Mouse (Mus musculus) embryonic facial prominence, embryonic 10.5 days (tissue): ENCODE measurements around the gene Esrra. TPM values are rescaled to one million over a fixed set of nuclear protein-coding genes. Genes with fewer than 3 reads are reported as not detected.

Experiments
- DNase-seq: peaks from one replicate; pipeline ENCODE4 v3.0.0-alpha.2; 2017; ENCODE audit warnings: low spot score
- H3K27ac ChIP-seq: fragments of 300-500 bp; sonication (generic); replicated peaks from 2 replicates; pipeline ENCODE4 v1.5.1; 2016; ENCODE audit warnings: mild to moderate bottlenecking
- H3K27me3 ChIP-seq: fragments of 300-500 bp; sonication (generic); replicated peaks from 2 replicates; pipeline ENCODE4 v1.6.1; 2016; ENCODE audit warnings: low read depth, mild to moderate bottlenecking; ENCODE audit not compliant: poor library complexity, severe bottlenecking
- H3K36me3 ChIP-seq: fragments of 300-500 bp; sonication (generic); replicated peaks from 2 replicates; pipeline ENCODE4 v1.6.1; 2016; ENCODE audit warnings: mild to moderate bottlenecking, moderate library complexity
- H3K4me1 ChIP-seq: fragments of 300-500 bp; sonication (generic); 2 replicates; pipeline ENCODE4 v1.6.1; 2016
- H3K4me3 ChIP-seq: fragments of 300-500 bp; sonication (generic); 2 replicates; pipeline ENCODE4 v1.5.1; 2016; ENCODE audit warnings: mild to moderate bottlenecking, moderate library complexity
- H3K9me3 ChIP-seq: fragments of 300-500 bp; sonication (generic); 2 replicates; pipeline ENCODE4 v1.6.1; 2016; ENCODE audit warnings: mild to moderate bottlenecking
- WGBS: fragments of 180-500 bp; shearing (Covaris S2); methylation state at CpG from one replicate; pipeline ENCODE4 v1.1.7; 2016; 5-methylcytosine and 5-hydroxymethylcytosine counted together
- polyA plus RNA-seq: library from polyadenylated mRNA; unstranded; fragments of >200 nt; fragmentation: Nextera tagmentation; extraction: Ambion mirVana; gene quantifications from 2 replicates; pipeline ENCODE4 v1.2.1, GENCODE M21; 2016

Esrra gene
- polyA plus RNA-seq, result 7.9 and 8.9 TPM in 2 replicates

DNA sequence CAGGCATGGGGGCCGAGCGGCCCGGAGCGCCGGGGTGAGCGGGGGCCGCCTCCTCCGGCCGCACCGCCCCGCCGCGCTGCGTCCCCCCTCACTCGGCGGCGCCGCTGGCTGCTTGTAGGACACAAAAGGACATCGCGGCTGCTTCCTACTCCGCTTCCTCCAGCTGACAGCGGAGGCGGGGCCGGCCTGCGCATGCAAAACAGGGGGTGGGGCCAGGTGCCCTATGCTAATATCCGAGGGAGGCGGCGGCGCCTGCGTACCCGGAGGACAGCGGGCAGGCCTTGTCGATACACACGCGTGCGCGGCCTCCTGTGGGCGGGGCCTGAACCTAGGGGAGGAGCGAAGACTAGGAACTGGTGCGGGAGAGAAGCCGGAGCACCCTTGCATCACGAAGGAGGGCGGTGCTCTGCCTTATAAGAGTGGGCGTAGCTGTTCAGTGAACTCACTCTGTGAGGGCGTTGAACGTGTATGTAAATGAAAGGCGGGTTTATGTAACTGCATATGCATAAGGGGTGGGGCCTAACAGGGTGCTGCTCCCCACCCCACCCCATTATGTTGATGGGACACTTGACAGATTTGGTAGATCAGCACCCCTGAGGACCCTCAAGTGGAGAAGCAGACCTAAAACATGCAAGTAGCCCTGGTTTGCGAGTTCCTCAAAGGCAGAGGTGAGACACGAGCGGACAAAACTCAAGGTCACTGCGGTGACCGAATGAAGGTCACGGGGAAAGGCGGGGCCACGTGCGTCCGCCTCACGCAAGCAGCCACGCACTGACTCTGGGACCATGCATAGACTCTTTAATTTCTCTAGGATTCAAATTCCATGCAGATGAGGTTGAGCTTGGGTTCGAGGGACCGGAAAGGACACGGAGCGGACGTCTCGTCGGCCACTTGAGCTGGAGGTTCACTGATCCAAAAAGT lies at the start of gene Esrra:
Gene Esrra (minus strand): TSS at position 167 of the 921 bp plus-strand sequence.
- Histone ChIP-seq H3K4me1 (peaks cover 53% of the 10 kb centered on the region), H3K4me3 (peak within 1 kb of the TSS; percentile 82), H3K36me3 (peaks cover 10% of the 10 kb centered on the region; the same call in 1 of the 2 replicates), H3K27ac (peak within 1 kb of the TSS; percentile 91), H3K9me3 (no peaks in the 10 kb centered on the region), H3K27me3 (peaks cover 48% of the 10 kb centered on the region)
- peak; percentile 100 for DNase-seq
- under 1% methylated on average over 66 of the region's 66 CpGs for WGBS

DNA sequence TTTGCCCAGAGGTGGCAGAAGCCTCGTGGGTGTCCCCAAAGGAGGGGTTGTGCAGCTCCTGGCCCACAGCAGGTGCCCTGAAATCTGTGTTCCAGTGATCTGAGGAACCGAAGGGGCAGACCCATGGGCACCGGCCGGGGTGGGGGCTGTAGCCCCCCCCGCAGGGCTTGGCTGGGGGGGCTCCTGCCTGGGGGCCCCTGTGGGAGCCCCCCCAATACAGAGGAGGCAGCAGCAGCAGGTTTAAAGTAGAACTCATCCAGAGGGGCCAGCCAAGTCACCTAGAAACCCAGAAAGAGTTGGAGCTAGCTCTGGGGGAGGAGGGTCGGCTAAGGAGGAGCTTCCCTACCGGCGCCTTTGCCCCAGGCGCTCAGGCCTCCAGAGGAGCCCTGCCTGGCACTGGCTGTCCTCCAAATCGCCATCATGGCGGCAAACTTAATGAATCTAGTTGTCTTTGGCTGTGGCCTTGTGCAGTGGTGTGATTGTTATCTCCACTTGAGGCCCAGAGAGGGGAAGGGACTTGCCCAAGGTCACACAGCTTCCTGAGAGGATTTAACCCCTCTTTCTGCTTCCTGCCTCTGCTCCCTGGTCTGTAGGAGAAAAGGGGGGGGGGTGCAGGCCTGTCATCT lies 49.0 kb upstream of the Esrra start:
- Histone ChIP-seq H3K4me1 (peaks cover 61% of the 10 kb centered on the region), H3K27me3 (peaks cover 12% of the 10 kb centered on the region), H3K4me3 (peak overlapping the region; percentile 69), H3K9me3 (no peaks in the 10 kb centered on the region), H3K36me3 (peaks cover 12% of the 10 kb centered on the region), H3K27ac (peak overlapping the region; percentile 84)
- DNase-seq, result no peak
- WGBS, result 17% methylated on average over 11 of the region's 11 CpGs

DNA sequence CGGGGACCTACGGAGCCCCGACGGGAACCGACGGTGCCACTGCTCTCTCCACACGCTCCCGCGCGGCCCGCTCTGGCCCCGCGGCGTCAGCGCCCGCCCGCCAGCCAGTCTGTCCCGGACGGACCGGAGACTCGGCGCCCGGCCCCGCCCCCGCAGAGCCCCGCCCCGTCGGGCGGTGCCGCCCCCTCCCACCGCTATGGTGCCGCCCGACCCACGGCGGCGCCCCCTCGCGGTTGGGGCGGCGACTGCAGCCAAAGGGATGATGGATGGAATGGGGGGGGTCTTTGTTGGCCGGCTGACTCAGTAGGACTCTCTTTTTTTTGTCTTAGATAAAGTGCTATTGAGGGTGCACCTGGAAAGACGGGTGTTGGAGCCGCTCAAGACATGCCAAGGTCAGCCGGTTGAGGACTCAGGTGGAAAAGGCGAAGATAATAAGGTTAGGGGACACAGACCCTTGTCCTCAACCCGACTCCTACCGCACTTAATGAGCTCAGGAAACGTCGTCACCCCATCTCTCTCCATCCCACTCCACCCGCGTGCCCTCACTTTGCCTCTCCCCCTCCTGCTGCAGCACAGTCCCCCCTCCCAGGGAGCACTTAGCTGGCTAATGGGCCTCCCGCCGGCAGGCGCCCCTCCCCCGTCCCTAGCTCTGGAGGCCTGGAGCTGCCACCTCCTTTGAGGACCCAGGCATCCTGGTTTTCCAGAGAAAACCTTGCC lies 48.2 kb upstream of the Esrra start:
- peak overlapping the region; percentile 69 for H3K4me3 ChIP-seq
- H3K4me1 ChIP-seq, result peaks cover 61% of the 10 kb centered on the region
- peak; percentile 86 for DNase-seq
- H3K27me3 ChIP-seq, result peaks cover 12% of the 10 kb centered on the region
- H3K9me3 ChIP-seq, result no peaks in the 10 kb centered on the region
- H3K36me3 ChIP-seq, result peaks cover 19% of the 10 kb centered on the region
- under 1% methylated on average over 55 of the region's 55 CpGs for WGBS
- H3K27ac ChIP-seq, result peak overlapping the region; percentile 84

DNA sequence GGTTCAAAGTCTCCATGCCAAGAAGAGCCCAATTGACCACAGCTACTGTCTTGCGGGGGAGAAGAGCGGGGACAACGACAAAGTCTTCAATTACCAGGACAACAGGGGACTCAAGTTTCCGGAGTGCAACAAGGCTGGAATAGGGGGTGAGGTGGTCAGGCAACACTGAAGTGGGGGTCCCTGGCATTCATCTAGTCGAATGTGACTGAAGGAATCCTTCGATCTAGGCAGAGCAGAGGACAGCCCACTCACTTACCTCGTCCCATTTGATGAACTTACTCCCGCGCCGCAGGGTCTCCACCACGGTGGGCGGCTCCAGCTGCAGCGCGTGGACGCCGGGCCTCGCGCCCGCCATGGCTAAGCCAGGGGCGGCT lies 47.7 kb upstream of the Esrra start:
- WGBS, result 0% methylated on average over 20 of the region's 20 CpGs
- no peak for DNase-seq
- H3K27me3 ChIP-seq, result peaks cover 12% of the 10 kb centered on the region
- H3K27ac ChIP-seq, result peak overlapping the region; percentile 84
- peaks cover 25% of the 10 kb centered on the region for H3K36me3 ChIP-seq
- H3K9me3 ChIP-seq, result no peaks in the 10 kb centered on the region
- H3K4me3 ChIP-seq, result peak overlapping the region; percentile 69
- H3K4me1 ChIP-seq, result peaks cover 61% of the 10 kb centered on the region

DNA sequence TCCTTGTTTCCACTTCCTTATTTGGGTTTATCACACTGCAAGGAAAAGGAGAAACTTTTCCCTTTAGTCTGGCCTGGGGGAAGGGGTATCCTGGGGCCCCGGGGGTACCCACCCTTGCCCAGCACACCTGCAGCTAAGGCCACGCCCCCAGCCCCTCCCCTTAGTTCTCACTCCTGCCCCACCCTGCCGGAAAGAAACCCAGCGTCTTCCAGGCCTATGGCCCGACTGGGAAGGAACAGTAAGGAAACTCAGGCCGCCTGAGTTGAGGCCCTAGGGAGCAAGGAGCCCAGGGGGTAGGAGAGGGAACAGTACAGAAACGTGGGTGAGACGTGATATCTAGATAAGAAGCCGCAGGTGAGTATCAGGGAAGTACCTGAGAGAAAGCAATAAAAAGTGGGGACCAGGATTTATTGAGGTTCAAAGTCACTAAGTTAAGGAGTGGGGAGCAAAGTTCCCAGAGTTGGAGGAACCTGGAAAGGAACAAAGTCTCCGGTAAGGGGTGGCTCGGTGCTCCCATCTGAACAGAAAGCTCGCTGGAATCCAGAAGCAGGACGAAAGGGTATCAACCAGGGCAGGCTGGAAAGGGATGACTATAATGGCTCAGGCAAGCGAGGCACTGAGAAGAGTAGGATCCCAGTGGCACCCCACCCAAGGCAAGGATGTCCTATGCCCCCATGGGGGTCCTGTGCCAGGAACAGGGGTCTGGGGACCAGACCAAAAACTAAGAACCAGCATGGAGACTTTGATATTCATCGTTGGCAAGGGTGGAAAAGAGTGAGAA lies 47.1 kb upstream of the Esrra start:
- Histone ChIP-seq H3K9me3 (no peaks in the 10 kb centered on the region), H3K4me3 (peak overlapping the region; percentile 69), H3K36me3 (peaks cover 31% of the 10 kb centered on the region), H3K4me1 (peaks cover 56% of the 10 kb centered on the region), H3K27ac (peak overlapping the region; percentile 84; the same call in 1 of the 2 replicates), H3K27me3 (peaks cover 12% of the 10 kb centered on the region)
- WGBS, result 11% methylated on average over 15 of the region's 15 CpGs
- DNase-seq, result peak; percentile 39

DNA sequence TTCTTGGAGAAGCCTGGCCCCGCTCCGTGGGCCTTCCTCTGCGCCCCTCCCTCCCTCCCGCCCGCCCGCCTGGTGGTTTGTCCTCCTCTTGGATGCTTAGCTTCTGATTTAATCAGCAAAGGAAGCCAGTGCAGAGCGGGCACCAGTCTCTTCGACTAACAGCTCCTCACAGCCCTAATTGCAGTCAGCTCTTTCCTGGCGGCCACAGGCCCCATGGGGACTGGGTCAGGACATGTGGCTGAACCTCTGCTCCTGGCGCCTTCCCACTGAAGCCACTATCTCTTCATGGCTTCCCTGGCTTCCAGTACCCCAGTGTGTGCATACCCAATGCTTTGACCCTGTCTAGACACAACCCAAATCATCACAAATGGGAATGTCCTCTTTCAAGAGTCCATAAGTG lies 34.8 kb upstream of the Esrra start:
- Histone ChIP-seq H3K4me1 (peaks cover 16% of the 10 kb centered on the region), H3K27ac (no peak overlapping the region), H3K36me3 (peaks cover 77% of the 10 kb centered on the region), H3K27me3 (no peaks in the 10 kb centered on the region), H3K4me3 (no peak overlapping the region), H3K9me3 (no peaks in the 10 kb centered on the region)
- 78% methylated on average over 10 of the region's 10 CpGs for WGBS
- DNase-seq, result no peak

DNA sequence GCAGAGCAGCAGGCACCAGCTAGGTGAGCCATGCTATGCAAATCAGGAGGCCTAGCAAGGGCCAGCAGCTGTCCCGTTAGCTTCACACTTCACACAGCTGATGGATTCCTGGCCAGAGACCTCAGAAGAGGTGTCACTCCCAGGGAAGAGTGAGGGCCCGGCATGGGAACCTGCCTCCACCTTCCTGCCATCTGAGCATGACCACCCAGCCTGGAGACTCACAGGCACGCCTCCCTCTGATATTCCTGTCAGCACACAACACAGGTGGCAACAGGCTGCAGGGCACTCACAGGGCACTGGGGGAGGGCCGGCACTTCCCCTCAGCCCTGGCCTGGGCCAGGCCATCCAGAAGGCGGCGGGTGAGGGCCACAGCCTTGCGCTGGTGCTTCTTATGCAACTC lies 33.8 kb upstream of the Esrra start:
- 87% methylated on average over 7 of the region's 7 CpGs for WGBS
- Histone ChIP-seq H3K4me1 (peaks cover 19% of the 10 kb centered on the region), H3K36me3 (peaks cover 69% of the 10 kb centered on the region), H3K27me3 (no peaks in the 10 kb centered on the region), H3K4me3 (0 out of 2 replicates have a peak overlapping the region, but pooled peaks have one; percentile 1), H3K27ac (no peak overlapping the region; the same call in 1 of the 2 replicates), H3K9me3 (no peaks in the 10 kb centered on the region)
- DNase-seq, result no peak

DNA sequence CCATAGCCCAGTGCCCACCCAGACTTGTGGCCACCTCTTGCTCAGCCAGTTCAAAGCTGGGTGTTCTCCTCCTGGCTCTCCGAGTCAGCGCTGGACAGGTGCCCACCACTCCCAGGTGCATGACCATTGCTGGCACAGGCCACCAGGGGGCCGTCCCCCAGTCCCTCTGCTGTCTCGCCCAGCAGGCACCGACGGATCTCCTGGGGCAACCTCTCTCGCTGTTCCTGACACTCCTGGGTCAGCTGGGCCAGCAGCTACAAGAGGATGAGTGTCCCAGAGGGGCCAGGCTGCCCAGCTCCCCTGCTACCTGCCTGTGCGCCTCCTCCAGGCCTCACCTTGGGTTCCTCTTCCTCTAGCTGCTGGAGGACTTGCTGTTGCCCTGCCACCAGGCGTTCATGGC lies 32.4 kb upstream of the Esrra start:
- no peak overlapping the region for H3K4me3 ChIP-seq
- H3K9me3 ChIP-seq, result no peaks in the 10 kb centered on the region
- peak; percentile 57 for DNase-seq
- no peak overlapping the region for H3K27ac ChIP-seq
- WGBS, result 69% methylated on average over 9 of the region's 9 CpGs
- H3K4me1 ChIP-seq, result peaks cover 32% of the 10 kb centered on the region
- H3K27me3 ChIP-seq, result no peaks in the 10 kb centered on the region
- H3K36me3 ChIP-seq, result peaks cover 62% of the 10 kb centered on the region

DNA sequence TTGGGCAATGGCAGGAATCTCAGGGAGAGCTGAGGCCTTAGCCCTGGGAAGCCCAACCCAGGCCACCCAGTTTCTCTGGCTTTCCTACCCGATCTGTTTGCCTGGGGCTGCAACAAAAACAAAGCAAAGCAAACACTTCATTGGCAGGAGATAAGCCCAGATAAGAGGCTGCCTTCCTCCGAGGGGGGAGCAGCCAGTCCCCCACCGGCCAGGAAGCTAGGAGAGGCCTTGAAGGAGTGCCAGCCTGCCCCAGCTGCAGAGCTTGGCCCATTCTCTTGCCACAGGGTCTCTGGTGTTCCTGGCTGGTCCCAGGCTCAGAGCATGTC lies 31.1 kb upstream of the Esrra start:
- Histone ChIP-seq H3K4me3 (peak overlapping the region; percentile 70), H3K9me3 (no peaks in the 10 kb centered on the region), H3K4me1 (peaks cover 32% of the 10 kb centered on the region), H3K27ac (peak overlapping the region; percentile 65; the same call in 1 of the 2 replicates), H3K36me3 (peaks cover 50% of the 10 kb centered on the region), H3K27me3 (no peaks in the 10 kb centered on the region)
- 17% methylated on average over 3 of the region's 3 CpGs for WGBS
- DNase-seq, result no peak

DNA sequence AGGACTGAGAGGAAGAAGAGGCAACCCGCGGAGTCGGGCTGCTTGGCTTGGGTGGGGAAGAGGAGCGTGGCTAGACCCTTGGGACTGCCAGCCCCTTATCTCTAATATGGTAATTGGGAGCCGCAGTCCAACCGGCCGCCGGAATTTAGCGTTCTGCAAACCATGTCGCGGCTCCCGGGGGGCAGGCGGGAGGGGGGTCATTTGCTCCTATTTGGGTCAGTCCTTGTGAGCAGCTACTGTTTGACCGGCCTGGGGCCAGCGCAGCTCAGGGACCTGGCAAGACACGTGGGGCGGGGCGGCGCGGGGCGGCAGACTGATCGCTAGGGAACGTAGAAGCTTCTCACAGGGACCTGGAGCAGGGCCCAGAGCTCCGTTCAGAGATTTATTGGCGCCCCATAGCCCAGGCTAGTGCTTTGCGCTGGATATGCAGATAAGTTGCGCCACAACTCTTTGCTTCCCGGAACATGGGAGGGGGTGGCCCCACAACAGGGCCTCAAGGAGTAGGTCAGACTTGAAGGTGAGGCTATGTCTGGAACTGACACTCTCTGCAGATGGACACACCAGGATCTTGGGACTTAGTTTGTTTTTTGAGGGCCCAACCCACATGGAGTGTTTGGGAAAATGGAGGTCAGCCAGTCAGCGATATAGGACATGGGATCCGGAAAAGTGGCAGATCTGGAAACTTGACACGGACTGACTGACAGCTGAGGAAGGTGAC lies 30.5 kb upstream of the Esrra start:
- Histone ChIP-seq H3K27ac (peak overlapping the region; percentile 93), H3K36me3 (peaks cover 45% of the 10 kb centered on the region), H3K4me1 (peaks cover 32% of the 10 kb centered on the region), H3K27me3 (no peaks in the 10 kb centered on the region), H3K9me3 (no peaks in the 10 kb centered on the region), H3K4me3 (peak overlapping the region; percentile 70)
- DNase-seq, result peak; percentile 69
- WGBS, result 2% methylated on average over 31 of the region's 31 CpGs

DNA sequence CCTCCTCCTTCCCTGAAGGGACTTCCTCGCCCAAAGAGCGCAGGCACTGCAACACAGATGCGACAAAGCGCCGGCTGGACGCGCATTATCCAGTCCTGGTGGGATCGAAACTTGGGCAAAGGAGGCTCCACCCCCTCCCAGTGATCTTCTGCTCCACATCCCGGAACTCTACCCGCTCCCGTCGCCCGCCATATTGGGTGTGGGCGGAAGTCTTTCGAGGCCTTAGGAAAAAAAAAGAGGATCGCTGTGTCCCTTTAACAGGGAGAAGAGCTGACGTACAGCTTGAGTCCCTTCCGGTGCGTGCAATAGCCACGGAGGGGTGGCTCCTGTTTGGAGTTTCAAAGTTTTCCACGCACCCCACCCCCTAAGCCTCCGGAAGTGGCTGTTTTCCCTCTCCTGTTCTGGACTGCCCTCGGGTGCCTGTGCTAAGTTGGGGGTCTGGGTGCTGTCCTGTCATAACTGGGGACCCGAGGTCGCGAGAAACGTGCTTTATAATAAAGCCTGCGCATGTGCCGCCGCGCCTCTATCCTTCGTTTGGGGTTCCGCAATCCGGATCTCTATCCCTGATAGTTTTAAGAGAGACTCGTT lies 29.9 kb upstream of the Esrra start:
- H3K36me3 ChIP-seq, result peaks cover 38% of the 10 kb centered on the region
- WGBS, result under 1% methylated on average over 35 of the region's 35 CpGs

More for the DNA sequence above, 29.9 kb upstream of the Esrra start:
- Histone ChIP-seq H3K27ac (peak overlapping the region; percentile 93), H3K4me3 (peak overlapping the region; percentile 70), H3K4me1 (peaks cover 32% of the 10 kb centered on the region), H3K27me3 (no peaks in the 10 kb centered on the region), H3K9me3 (no peaks in the 10 kb centered on the region)
- DNase-seq, result peak; percentile 92
